Mouse (Mus musculus) embryonic facial prominence, embryonic 12.5 days (tissue): ENCODE data around the gene Gm3183. TPM values are rescaled to one million over a fixed set of nuclear protein-coding genes. Genes with fewer than 3 reads are reported as not detected.
"Not testable (repeated sequence)": the region's sequence is repeated elsewhere in the genome, so short reads cannot be mapped to it uniquely, and the experiment has no call there.

Source experiments
- ATAC-seq: fragments of 200-750 bp; cut with Nextera tagmentation; 2 replicates; pipeline ENCODE4 v1.8.0; 2017; ENCODE audit not compliant: insufficient number of reproducible peaks, insufficient read depth, low FRiP score, low TSS enrichment
- H3K27ac ChIP-seq: fragments of 300-500 bp; sonication (generic); 2 replicates; pipeline ENCODE4 v1.5.1; 2016; ENCODE audit warnings: mild to moderate bottlenecking
- H3K27me3 ChIP-seq: fragments of 300-500 bp; sonication (generic); 2 replicates; pipeline ENCODE4 v1.6.1; 2016; ENCODE audit warnings: mild to moderate bottlenecking, moderate library complexity
- H3K36me3 ChIP-seq: fragments of 300-500 bp; sonication (generic); 2 replicates; pipeline ENCODE4 v1.6.1; 2016; ENCODE audit warnings: mild to moderate bottlenecking
- H3K4me1 ChIP-seq: fragments of 300-500 bp; sonication (generic); 2 replicates; pipeline ENCODE4 v1.6.1; 2016
- H3K4me2 ChIP-seq: fragments of 300-500 bp; sonication (generic); replicated peaks from 2 replicates; pipeline ENCODE4 v1.6.1; 2016; ENCODE audit warnings: mild to moderate bottlenecking, moderate library complexity
- H3K4me3 ChIP-seq: fragments of 300-500 bp; sonication (generic); 2 replicates; pipeline ENCODE4 v1.5.1; 2016; ENCODE audit warnings: mild to moderate bottlenecking
- H3K9ac ChIP-seq: fragments of 300-500 bp; sonication (generic); 2 replicates; pipeline ENCODE4 v1.6.1; 2016; ENCODE audit warnings: mild to moderate bottlenecking, moderate library complexity
- H3K9me3 ChIP-seq: fragments of 300-500 bp; sonication (generic); 2 replicates; pipeline ENCODE4 v1.6.1; 2016; ENCODE audit warnings: mild to moderate bottlenecking, moderate library complexity
- WGBS: fragments of 180-500 bp; shearing (Covaris S2); methylation state at CpG from one replicate; pipeline ENCODE4 v1.1.7; 2016; 5-methylcytosine and 5-hydroxymethylcytosine counted together
- polyA plus RNA-seq: library from polyadenylated mRNA; unstranded; fragments of >200 nt; fragmentation: Nextera tagmentation; extraction: Ambion mirVana; gene quantifications from 2 replicates; pipeline ENCODE4 v1.2.1, GENCODE M21; 2016

Gm3183 gene
- polyA plus RNA-seq = not detected in 2 replicates

- no CpG with 5 or more reads among the region's 1 CpGs for WGBS
- H3K4me1 ChIP-seq, ATAC-seq: not testable (repeated sequence)
These were observed at the start of gene Gm3183 for GRCm38 (mm10) chr5:94865136-94865535. Gene Gm3183 (plus strand): TSS chr5:94865436.

More at GRCm38 (mm10) chr5:94865136-94865535, at the start of gene Gm3183:
- H3K27me3 ChIP-seq, H3K4me3 ChIP-seq, H3K9me3 ChIP-seq, H3K36me3 ChIP-seq, H3K4me2 ChIP-seq, H3K9ac ChIP-seq, H3K27ac ChIP-seq: not testable (repeated sequence)

Other genes with a start within 250 kb of the Gm3183 start
- gene Gm3147, start 249.1 kb upstream of the Gm3183 start, polyA plus RNA-seq = not detected in 2 replicates
- gene Gm6509, start 241.5 kb upstream of the Gm3183 start, polyA plus RNA-seq = not detected in 2 replicates
- gene Gm6205, start 217.1 kb upstream of the Gm3183 start, polyA plus RNA-seq = not detected in 2 replicates
- gene Gm6367, start 123.2 kb downstream of the Gm3183 start, polyA plus RNA-seq = not detected in 2 replicates
- gene Gm7942, start 241.5 kb downstream of the Gm3183 start, polyA plus RNA-seq = not detected in 2 replicates